Mouse (Mus musculus) cerebellum, adult 18-20 months (tissue): ENCODE data around the gene Tmed1.
"Not testable (repeated sequence)": the region's sequence is repeated elsewhere in the genome, so short reads cannot be mapped to it uniquely, and the experiment has no call there.

Source experiments
- DNase-seq, 2 experiments: peaks; one replicate each; pipeline ENCODE4 v3.0.0; 2021

The Tmed1 gene

GRCm38 (mm10) chr9:21469032-21470024 is 40.7 kb downstream of the Tmed1 start:
- peak; percentile 44 to 70 for DNase-seq

- DNase-seq = not testable (repeated sequence)
Observed at GRCm38 (mm10) chr9:21464565-21464928, 45.5 kb downstream of the Tmed1 start.

- peak; percentile 59 to 72 for DNase-seq
Observed at GRCm38 (mm10) chr9:21463766-21464564, 46.1 kb downstream of the Tmed1 start.

GRCm38 (mm10) chr9:21463138-21463590 is 46.9 kb downstream of the Tmed1 start:
- DNase-seq = peak; percentile 23 to 36

- DNase-seq = no peak
Observed at GRCm38 (mm10) chr9:21460400-21460940, 49.6 kb downstream of the Tmed1 start.

- peak; percentile 51 to 62 for DNase-seq
Observed at GRCm38 (mm10) chr9:21458821-21459220, 51.2 kb downstream of the Tmed1 start.
